Mouse (Mus musculus): ENCODE data around the gene Kif5a.
A peak's percentile ranks its signal among the peaks of the same experiment; 100 is the strongest.
"Not testable (repeated sequence)": the region's sequence is repeated elsewhere in the genome, so short reads cannot be mapped to it uniquely, and the experiment has no call there.

Kif5a gene

DNA sequence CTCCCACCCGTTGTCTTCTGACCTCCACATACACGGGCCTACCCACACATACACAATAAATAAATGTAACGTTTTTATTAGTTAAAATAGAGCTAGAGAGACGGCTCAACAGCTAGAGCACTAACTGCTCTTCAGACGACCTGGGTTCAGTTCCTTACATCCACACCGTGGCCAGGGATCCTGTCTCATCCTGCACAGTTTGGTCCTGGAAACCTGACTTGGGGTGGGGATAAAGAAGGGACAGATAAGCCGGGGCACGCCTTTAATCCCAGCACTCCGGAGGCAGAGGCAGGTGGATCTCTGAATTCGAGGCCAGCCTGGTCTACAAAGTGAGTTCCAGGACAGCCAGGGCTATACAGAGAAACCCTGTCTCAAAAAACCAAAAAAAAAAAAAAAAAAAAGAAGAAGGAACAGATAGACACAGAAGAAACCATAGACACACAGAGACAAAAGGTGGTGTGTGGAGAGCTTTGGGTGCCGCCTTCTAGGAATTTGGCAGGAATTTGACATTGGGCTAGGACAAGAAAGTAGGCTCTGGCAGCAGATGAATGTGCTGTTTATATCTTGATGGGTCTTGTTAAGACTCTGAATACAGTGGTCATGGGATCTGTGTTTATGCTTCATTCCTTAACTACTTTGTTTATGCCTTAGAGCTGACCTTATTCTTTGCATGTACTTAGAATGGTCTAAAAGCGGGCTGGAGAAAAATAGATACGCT is 49.3 kb downstream of the Kif5a start:
- no peak for DNase-seq (ENCODE audit: low read depth)

DNA sequence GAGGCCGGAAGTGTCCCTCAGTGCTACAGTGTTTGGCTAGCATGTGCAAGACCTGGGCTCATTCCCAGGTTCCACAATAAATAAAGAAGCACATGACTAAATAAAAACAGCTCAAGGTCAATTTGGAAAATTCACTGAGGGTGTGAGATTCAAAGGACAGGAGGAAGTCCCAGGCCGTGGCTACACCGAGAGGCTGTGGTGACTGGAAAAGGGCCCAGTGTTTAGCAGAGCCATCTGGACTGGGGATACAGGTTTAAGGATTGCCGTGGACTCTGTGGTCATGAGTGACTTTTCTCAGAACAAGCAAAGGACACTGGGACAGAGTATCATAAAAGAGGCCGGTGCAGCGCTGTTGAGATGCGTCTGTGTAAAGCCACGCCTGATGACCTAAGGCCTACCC is 49.9 kb downstream of the Kif5a start:
- DNase-seq (ENCODE audit: low read depth) = no peak

DNA sequence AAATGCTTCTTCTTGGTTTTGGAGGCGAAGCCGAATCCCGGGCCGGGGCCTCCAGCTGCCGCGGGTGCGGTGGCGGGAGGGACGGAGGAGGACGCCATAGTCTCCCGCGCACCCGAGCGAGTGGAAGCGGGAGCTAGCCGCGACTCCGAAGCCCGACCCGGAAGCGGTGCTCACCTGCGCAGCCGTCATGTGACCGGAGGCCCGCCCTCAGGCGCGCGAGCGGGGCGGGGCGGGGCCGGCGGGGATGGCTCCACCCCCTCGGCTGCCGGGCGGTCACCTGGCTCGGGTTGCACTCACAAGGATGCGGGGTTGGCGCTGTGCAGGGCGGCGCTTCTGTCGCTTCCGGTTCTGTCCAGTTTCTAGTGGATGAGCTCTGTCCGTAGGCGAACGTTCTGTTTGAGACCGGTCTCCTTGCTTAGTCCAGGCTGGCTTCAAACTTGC is 51.7 kb downstream of the Kif5a start, which contains the start of gene Pip4k2c:
TSS of gene Pip4k2c (minus strand) at position 172 of the 441 bp plus-strand sequence.
- peak; percentile 71 for DNase-seq (ENCODE audit: low read depth)

DNA sequence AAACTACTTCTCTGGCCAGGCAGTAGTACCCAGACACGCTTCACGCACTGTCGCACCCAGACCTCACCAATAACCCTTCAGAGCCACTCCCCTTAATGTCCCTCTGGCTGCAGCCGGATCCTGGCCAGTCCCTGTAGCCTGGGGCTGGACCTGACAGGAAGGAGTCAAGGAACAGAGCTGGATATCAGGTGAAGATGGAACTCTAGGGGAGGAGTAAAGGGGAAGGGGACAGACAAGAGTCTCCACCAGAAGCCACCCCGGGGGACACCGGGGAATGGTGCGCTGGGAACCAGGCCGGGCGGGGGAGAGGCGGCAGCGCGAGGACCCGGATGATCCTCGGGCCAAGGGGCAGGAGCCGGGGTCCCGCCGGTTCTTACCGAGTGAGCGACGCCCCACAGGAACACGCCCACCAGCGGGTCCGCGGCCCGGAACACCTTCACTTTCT is 52.2 kb downstream of the Kif5a start:
- no peak for DNase-seq (ENCODE audit: low read depth)

DNA sequence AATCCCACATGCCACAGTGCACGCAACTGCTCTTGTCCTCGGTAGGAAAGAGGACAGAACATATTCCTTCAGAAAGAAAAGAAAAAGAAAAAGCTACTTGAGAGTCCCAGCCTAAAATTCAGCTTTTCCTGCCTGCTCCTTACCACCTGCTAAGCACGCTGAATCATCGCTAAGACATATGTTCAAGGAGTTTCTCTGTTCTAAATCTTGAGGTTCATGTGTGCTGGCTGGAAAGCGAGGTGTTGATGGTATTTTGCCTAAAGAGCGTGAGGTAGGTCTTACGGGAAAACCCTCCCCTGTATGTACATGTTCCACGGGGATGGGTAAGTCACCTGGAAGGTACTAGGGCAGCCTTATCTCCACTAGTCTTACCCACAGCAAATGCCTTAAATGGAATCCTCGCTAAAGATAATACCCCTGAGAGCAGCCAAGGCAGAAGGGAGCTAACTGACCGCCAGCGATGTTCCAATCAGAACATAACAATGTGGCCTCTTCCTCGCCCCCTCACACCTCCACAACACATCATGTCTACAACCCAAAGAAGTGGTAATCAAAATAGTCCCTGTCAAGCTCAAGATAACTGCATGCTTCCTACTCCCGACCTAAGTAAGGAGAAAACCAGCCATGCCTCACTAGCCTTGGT is 53.1 kb downstream of the Kif5a start:
- DNase-seq (ENCODE audit: low read depth) = no peak

DNA sequence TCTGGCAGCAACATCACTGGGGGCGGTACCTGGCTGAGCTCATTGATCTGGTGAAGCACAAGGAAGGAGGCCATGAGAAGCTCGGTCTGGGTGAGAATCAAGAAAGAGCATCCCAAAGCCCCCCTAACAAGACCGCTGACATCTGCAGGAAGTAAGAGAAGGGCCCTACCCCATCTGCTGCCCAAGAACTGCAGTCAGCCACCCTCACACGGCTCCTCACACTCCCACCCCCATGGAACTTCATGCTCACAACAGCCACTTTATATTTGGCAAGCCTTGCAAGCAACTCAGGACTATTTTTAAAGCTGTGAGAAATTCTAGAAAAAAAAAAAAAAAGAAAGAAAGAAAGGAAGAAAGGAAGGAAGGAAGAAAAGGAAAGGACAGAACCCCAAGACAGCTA is 54.2 kb downstream of the Kif5a start:
- no peak for DNase-seq (ENCODE audit: low read depth)

DNA sequence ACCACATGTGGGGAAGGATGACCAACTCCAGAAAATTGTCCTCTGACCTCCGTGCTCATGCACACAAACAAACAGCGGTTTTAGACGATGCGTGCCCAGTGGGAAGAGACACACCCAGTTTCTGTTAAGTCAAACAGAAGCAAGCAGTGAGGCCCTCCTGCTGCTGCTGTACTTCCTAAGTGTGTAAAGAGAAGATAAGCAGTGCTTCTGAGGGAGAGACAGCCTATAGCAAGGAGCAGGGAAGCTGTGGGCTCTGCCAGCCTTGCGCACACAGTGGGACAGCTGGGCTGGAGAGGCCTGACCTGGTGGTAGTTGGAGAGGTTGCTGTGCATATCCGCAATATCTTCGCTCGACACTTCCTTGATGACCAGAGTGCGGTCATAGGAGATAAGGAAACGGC is 57.8 kb downstream of the Kif5a start:
- DNase-seq (ENCODE audit: low read depth) = no peak

DNA sequence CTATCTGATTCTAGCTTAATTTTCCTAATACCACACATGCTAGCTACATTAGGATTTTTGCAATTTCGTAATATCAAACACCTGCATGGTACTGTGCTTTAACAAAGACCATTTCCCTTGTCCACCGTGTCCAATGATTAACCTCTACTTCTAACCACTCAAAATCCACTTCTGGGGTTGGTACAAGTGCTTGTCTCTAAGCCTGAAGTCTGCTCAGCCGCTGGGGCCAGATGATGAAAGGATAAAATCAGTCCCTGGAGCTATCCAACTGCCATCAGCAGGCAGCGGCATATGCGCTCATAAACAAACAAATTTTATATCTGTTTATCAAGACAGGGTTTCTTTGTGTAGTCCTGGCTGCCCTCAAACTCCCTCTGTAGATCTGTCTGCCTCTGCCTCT is 58.6 kb downstream of the Kif5a start:
- no peak for DNase-seq (ENCODE audit: low read depth)

DNA sequence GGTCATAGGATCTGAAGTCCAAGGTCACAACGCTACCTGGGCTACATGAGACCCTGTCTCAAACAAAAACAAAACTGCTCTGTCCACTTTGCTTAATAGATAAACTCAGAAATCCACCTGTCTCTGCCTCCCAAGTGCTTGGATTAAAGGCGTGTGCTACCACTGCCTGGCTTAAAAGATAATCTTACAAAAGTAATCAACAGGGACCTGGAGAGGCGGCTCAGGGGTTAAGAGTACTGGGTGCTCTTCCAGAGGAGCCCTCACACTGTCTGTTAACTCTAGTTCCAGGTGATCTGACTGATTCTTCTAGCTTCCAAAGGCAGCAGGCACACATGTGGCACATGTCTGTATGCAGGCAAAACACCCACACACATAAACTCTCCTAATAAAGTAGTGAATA is 60.0 kb downstream of the Kif5a start:
- no peak for DNase-seq (ENCODE audit: low read depth)

DNA sequence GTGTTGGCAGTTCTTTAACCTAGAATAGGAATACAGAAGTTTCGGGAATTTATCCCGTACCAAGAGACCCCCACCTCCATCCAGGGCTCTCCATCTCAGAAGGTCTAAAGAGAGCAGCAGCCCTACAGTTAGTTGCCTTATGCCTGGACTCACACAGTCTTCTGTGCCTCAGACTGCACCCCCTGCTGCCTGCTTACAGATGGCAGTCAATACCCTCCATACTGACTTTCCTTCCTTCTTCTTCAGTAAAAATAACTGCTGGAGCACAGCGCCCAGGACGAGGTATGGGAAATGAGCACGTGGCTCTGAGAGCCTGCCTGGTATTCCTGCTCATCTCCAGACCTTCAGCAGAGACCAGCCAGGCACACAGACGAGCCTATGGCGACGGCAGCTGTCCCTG is 62.9 kb downstream of the Kif5a start:
- no peak for DNase-seq (ENCODE audit: low read depth)

DNA sequence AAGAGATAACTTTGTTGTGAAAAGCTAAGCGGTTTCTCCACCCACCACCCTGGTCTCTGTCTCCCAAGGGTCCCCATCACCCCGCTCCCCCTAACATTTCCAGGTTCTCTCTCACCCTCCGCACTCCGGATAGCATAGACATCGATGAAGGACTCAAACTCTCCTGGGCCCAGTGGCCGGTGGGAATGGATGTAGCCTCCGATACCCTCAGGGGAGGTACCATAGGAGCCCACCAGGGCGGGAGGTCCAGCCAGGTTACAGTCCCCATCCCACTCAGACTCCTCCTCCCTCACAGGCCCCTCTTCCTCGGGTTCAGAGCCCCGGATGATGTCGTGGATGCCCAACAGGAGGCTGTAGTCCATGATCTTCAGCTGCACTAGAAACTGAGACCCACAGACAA is 63.7 kb downstream of the Kif5a start:
- DNase-seq (ENCODE audit: low read depth) = no peak

DNA sequence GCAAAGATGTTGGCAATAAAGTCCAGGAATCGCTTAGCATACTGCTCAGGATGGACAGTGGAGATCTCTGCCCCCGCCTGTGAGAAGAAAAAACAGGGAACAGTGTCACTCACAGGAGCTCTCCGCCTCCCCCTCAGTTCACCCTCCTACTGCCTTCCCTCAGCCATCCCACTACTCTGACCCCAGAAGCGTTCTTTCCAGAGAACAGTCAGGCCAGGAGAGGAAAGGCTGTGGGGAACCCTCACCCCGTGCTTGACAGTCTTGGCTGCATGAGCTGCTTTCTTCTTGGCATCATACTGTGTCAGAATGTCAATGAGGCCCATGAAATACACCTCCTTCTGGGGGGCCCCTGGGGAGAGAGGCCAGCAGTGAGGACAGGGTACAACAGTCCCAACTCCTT is 64.1 kb downstream of the Kif5a start:
- DNase-seq (ENCODE audit: low read depth) = no peak

DNA sequence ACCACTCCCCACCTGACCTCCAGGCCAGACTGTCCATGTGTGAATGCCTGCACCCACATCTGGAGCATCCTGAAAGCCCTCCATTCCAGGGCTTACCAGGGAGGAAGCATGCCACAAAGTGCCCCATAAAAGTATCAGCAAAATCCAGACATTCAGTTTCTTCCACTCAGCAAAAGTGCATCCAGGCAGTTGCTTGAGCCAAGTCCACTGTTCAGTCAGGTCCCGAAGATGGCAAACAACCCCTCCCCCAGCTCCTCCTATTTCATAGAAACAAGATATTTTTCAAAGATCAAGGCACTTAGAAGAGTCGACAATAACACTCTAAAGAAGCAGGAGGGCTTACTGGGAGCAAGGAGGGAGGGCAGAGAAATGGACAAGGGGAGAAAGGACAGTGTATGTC is 64.7 kb downstream of the Kif5a start:
- no peak for DNase-seq (ENCODE audit: low read depth)

DNA sequence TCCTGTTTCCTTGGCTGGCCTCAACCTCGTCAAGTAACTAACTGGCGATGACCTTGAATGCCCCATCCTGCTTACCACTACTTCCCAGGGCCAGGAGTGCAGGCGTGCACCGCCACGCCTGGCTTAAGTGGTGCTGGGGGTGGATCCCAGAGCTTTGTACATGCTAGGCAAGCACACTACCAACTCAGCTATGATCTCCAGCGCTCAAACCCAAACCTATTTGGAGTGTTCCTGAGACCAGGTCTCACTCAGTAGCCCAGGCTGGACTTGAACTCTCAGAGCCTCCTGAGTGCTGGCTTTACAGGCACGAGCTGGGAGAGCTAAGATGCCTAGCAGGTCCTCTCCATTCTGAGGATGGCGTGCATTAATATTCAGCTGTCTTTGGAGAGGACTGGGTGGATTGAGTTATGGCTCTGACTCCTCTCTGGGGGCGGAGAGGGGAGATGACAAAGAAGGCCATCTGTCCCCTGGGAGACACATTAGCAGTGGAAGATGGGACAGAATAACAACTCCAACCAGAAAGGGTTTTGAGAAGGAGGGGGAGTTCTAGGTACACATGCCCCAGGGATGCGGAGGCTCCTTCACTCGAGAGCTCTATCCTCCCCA is 65.5 kb downstream of the Kif5a start:
- DNase-seq (ENCODE audit: low read depth) = no peak

DNA sequence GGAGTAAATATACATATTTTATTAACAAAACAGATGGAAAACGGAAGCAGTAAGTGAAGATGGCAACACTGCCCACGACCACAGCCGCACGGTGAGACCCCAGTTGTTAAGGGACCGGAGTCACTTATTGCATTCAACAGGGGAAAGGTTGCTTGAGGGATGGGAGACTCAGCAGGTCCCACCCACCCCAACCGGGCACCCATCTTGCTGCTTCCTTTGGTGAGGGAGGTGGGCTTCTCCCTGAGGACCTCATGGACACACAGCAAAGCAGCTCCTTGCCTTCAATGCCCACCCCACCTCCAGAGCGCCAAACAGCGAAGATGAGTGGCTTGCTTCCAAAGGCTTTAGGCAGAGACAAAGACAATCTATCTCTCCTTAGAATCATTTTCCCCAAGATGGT is 66.0 kb downstream of the Kif5a start:
- no peak for DNase-seq (ENCODE audit: low read depth)

DNA sequence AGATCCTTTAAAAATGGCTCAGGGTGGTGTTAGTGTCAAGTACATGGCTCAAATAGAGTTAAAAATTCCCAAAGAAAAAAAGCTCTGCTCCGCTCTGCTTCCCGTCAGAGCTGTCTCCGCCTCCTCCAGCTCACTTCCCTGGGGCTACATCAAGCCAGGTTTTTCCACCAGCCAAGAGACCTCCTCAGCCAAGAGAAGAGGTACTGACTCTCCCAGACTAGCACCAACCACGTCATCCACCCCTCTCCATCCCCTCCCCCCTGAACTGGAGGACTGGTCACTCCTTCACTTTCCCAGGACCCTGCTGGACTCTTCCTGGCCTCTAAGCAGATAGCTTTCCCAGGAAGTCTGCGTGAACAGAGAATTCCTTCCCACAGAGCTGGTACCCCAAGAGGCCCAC is 66.8 kb downstream of the Kif5a start:
- no peak for DNase-seq (ENCODE audit: low read depth)

DNA sequence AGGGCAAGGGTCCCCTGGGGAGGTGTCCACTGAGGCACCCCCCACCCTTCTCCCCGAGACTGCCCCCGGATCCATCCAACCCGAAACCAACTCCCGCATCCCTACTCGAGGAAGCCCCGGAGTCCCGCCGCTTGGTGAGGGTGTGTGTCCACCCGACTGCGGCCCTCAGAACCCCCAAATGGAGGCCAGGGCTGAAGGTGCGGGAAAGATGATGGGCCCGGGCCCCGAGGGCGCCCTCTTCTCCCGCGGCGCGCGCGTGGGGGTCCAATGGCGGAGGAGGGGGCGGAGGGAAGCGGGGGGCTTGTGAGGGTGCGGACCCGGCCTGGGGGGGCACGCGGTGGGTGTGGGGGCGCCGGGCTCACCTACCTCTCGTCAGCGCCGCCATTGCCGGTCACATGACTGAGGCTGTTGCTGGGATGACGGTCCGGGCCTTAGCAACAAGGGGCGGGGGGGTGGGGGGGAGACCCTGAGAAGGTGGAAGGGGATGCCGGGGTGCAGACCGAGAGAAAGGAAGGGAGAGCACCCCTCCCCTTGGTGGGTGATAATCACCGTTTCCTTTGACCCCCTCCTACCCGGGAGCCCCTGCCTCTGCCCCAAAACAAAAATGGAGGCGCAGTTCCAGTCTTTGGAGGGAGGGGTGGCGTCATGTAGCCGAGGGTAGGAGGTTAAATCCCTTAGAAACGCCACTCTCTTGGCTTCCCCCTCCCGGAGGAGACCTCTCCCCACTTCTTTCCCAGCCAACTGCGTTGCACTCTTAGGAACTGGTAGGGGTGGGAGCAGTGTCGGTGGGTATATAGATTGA is 67.6 kb downstream of the Kif5a start, which contains the start of gene Dtx3:
TSS of gene Dtx3 (minus strand) at position 401 of the 802 bp plus-strand sequence.
- no peak for DNase-seq (ENCODE audit: low read depth)

DNA sequence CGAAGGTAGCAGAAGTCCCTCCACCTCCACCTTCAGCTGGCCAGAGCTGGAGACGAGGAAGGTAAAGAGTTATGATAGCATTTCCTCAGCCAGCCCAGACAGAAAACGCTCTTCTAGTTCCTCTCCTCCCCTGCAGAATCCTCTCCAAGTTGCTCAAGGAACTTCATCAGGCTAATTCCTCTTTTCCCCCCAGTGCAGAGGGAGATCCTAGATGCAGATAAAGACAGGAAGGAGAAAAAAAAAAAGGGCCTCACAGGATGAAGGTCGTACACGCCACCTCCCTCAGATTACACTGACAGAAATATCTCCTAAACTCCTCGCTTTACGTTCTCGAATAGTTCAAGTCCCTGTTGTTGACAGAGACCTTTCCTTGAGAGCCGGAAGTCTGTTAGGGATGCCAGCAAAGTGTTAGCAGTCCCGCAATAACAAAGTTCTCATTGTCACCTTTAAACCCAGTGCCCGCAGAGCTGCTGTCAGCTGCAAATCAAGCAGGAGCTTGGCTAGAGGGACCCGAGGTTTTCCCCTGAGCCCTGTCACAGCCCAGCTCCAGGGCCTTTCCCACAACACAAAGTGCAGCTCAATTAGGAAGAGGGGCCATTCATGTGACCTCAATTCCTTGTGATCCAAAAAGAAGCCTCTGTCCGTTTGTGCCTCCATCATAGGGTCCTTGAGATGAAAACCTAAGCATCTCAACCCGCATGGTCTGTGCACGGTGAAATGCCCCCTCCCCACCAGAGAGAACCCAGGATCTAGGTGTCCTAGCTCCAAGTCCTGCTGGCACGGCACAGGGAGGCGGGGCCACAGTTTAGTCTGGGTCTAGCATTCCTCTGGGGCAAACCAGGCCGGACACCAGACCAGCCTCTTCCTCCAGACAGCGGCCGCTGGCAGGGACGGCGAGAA is 68.5 kb downstream of the Kif5a start:
- no peak for DNase-seq (ENCODE audit: low read depth)

DNA sequence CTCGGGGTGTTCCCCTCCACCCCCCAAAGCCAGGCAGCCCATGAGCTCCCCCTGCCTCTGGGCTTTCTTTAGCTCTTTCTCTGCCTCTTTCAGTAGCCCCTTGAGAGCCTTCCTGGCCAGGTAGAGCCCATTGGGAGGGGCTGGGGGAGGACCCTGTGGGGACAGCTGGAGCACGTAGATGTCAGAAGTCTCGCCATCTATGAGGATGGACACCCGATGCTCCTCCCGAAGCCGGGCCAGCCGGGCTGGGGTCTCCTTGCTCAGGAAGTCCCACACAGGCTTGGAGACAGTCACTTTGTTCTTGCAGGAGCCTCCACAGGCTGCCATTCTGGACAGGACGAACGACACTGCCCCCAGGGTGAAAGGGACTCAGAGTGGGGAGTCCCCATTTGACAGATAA is 70.1 kb downstream of the Kif5a start:
- DNase-seq (ENCODE audit: low read depth) = no peak

DNA sequence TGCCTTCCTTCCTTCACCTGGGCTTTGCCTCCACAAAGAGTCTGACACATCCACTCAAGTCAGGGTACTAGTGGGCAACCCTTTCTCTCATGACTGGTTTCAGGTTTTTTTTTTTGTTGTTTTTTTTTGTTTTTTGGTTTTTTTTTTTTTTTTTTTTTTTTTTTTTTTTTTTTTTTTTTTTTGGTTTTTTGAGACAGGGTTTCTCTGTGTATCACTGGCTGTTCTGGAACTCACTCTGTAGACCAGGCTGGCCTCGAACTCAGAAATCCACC is 71.2 kb downstream of the Kif5a start:
- DNase-seq (ENCODE audit: low read depth) = not testable (repeated sequence)

DNA sequence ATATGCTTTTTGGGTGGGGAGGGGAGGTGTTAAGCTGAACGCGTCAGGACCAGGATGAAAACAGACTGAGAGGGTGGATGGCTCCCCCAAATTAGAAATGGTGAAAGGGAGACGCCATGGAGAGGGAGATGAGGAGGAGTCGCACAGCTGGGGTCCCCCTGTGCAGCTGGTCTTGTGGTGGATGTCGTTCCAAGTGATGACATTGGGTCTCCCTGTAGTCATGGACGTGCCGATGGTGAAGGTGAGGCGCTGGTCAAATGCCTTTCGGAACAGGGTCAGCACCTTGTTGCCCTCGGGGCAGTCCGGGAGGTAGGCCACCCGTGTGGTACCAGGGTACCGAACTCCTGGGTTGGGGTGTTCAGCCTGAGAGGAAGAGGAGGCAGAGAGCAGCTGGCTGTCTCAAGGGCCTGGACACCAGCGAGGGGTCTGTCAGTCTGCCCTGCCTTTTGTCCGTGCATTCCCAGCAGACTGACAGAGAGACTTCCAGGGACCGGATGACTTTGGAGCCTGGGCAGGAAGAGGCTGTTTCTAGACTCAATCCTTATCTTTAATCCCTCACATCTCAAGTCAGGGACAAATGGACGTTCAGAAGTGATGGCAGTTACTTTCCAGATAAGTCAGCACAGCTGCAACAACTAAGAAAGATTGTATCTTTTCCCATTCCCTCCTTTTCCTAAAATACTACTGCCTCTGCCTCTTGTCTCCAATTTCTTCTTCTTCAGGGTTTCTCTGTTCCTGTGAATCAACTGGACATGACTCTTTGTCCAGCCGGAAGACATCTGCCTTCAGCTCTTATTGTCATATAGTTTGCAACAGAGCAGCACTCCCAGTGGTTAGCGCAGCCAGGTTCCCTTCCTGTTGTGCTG is 71.7 kb downstream of the Kif5a start:
- no peak for DNase-seq (ENCODE audit: low read depth)
